Mouse (Mus musculus): ENCODE measurements around the gene Hira. TPM values are rescaled to one million over a fixed set of nuclear protein-coding genes. Genes with fewer than 3 reads are reported as not detected.
"Not testable (repeated sequence)": the region's sequence is repeated elsewhere in the genome, so short reads cannot be mapped to it uniquely, and the experiment has no call there.

Gene Hira
- polyA plus RNA-seq, 1 experiment from 2014 or later = 18.5 TPM

- Histone ChIP-seq H3K36me3 (ENCODE audit: control insufficient read depth, insufficient read depth, low read length) (no peaks in the 10 kb centered on the region), H3K9ac (ENCODE audit: low read depth, low read length) (no peak overlapping the region), H3K4me2 (ENCODE audit: low read length) (no peak overlapping the region), H3K9me3 (replicated peaks; ENCODE audit: control insufficient read depth, low read length, poor library complexity, severe bottlenecking) (no peaks in the 10 kb centered on the region), H3K27me3 (ENCODE audit: control insufficient read depth, insufficient read depth, low read depth, low read length) (no peaks in the 10 kb centered on the region), H3K27ac (ENCODE audit: low read length) (no peak overlapping the region), H3K4me1 (ENCODE audit: control insufficient read depth, insufficient read depth, low read length) (no peaks in the 10 kb centered on the region), H3K4me3 (ENCODE audit: low read depth, low read length) (no peak overlapping the region)
- 87% methylated on average over 5 of the region's 5 CpGs for WGBS
- no peak for ATAC-seq
These were observed 110.0 kb downstream of the Hira start for GRCm38 (mm10) chr16:18986860-18987259.

- not testable (repeated sequence) for H3K4me2 ChIP-seq (ENCODE audit: low read length); H3K4me1 ChIP-seq (ENCODE audit: control insufficient read depth, insufficient read depth, low read length); H3K27ac ChIP-seq (ENCODE audit: low read length); ATAC-seq; H3K9me3 ChIP-seq (replicated peaks; ENCODE audit: control insufficient read depth, low read length, poor library complexity, severe bottlenecking); H3K9ac ChIP-seq (ENCODE audit: low read depth, low read length); H3K36me3 ChIP-seq (ENCODE audit: control insufficient read depth, insufficient read depth, low read length); H3K4me3 ChIP-seq (ENCODE audit: low read depth, low read length); H3K27me3 ChIP-seq (ENCODE audit: control insufficient read depth, insufficient read depth, low read depth, low read length)
- WGBS = 42% methylated on average over 2 of the region's 2 CpGs
These were observed 126.0 kb downstream of the Hira start for GRCm38 (mm10) chr16:19002610-19003389.

DNA sequence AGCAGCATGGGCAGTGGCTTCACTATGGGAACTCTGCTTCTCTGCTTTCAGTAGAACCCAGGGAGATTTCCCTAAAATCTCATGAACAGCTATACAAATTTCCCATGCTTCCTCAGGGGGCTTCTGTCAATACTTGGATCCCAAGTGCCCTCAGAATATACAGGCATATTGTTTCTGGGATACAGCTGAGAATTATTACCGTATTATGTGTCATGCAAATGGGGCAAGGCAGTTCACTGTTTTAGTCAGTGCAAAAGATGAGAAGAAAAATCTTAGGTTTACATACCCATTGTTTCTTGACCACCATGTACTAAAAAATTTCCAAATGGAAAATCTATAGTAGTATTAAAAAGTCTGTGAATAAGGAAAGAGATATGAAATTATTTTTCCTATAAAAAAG, 126.9 kb downstream of the Hira start:
- H3K4me2 ChIP-seq (ENCODE audit: low read length) = no peak overlapping the region
- H3K9me3 ChIP-seq (replicated peaks; ENCODE audit: control insufficient read depth, low read length, poor library complexity, severe bottlenecking) = no peaks in the 10 kb centered on the region
- no peaks in the 10 kb centered on the region for H3K27me3 ChIP-seq (ENCODE audit: control insufficient read depth, insufficient read depth, low read depth, low read length)
- H3K36me3 ChIP-seq (ENCODE audit: control insufficient read depth, insufficient read depth, low read length) = no peaks in the 10 kb centered on the region
- no peak overlapping the region for H3K4me3 ChIP-seq (ENCODE audit: low read depth, low read length)
- no peaks in the 10 kb centered on the region for H3K4me1 ChIP-seq (ENCODE audit: control insufficient read depth, insufficient read depth, low read length)
- H3K27ac ChIP-seq (ENCODE audit: low read length) = no peak overlapping the region
- no peak overlapping the region for H3K9ac ChIP-seq (ENCODE audit: low read depth, low read length)
- WGBS = 86% methylated on average over 1 of the region's 1 CpGs
- no peak for ATAC-seq

GRCm38 (mm10) chr16:19005298-19005697, 128.5 kb downstream of the Hira start:
- no peak for ATAC-seq
- H3K9ac ChIP-seq (ENCODE audit: low read depth, low read length) = no peak overlapping the region
- no peaks in the 10 kb centered on the region for H3K36me3 ChIP-seq (ENCODE audit: control insufficient read depth, insufficient read depth, low read length)
- H3K4me1 ChIP-seq (ENCODE audit: control insufficient read depth, insufficient read depth, low read length) = no peaks in the 10 kb centered on the region
- no peak overlapping the region for H3K4me3 ChIP-seq (ENCODE audit: low read depth, low read length)
- H3K9me3 ChIP-seq (replicated peaks; ENCODE audit: control insufficient read depth, low read length, poor library complexity, severe bottlenecking) = no peaks in the 10 kb centered on the region
- WGBS = 75% methylated on average over 3 of the region's 3 CpGs
- no peak overlapping the region for H3K4me2 ChIP-seq (ENCODE audit: low read length)
- no peak overlapping the region for H3K27ac ChIP-seq (ENCODE audit: low read length)
- H3K27me3 ChIP-seq (ENCODE audit: control insufficient read depth, insufficient read depth, low read depth, low read length) = no peaks in the 10 kb centered on the region

GRCm38 (mm10) chr16:19006715-19007114, 129.9 kb downstream of the Hira start:
- Histone ChIP-seq H3K9ac (ENCODE audit: low read depth, low read length) (no peak overlapping the region), H3K4me1 (ENCODE audit: control insufficient read depth, insufficient read depth, low read length) (no peaks in the 10 kb centered on the region), H3K27me3 (ENCODE audit: control insufficient read depth, insufficient read depth, low read depth, low read length) (no peaks in the 10 kb centered on the region), H3K4me2 (ENCODE audit: low read length) (no peak overlapping the region), H3K9me3 (replicated peaks; ENCODE audit: control insufficient read depth, low read length, poor library complexity, severe bottlenecking) (no peaks in the 10 kb centered on the region), H3K4me3 (ENCODE audit: low read depth, low read length) (no peak overlapping the region), H3K36me3 (ENCODE audit: control insufficient read depth, insufficient read depth, low read length) (no peaks in the 10 kb centered on the region), H3K27ac (ENCODE audit: low read length) (no peak overlapping the region)
- ATAC-seq = no peak
- 68% methylated on average over 1 of the region's 1 CpGs for WGBS

DNA sequence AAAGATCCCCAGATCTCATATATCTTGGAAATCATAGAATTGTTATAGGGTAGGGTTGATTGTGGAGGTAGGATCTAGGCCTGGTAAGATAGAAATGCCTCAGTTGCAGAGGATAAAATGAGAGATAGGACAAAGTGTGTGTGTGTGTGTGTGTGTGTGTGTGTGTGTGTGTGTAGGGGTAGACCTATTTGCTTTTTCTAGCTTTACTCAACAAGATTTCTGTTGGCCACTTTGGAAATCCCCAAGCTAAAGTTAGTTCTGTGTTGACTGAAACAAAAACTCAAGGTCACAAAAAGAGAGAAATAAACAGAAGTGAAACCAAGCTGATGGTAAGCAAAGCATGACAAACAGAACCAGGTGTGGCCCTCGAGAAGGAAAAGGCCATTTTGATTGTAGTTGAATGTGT, 130.4 kb downstream of the Hira start:
- not testable (repeated sequence) for H3K36me3 ChIP-seq (ENCODE audit: control insufficient read depth, insufficient read depth, low read length); H3K27ac ChIP-seq (ENCODE audit: low read length); H3K4me1 ChIP-seq (ENCODE audit: control insufficient read depth, insufficient read depth, low read length); H3K27me3 ChIP-seq (ENCODE audit: control insufficient read depth, insufficient read depth, low read depth, low read length); H3K9me3 ChIP-seq (replicated peaks; ENCODE audit: control insufficient read depth, low read length, poor library complexity, severe bottlenecking); ATAC-seq; H3K4me3 ChIP-seq (ENCODE audit: low read depth, low read length); H3K4me2 ChIP-seq (ENCODE audit: low read length); H3K9ac ChIP-seq (ENCODE audit: low read depth, low read length)
- 62% methylated on average over 1 of the region's 1 CpGs for WGBS

GRCm38 (mm10) chr16:19010710-19011109, 133.9 kb downstream of the Hira start:
- no peaks in the 10 kb centered on the region for H3K4me1 ChIP-seq (ENCODE audit: control insufficient read depth, insufficient read depth, low read length)
- H3K4me3 ChIP-seq (ENCODE audit: low read depth, low read length) = no peak overlapping the region
- no peaks in the 10 kb centered on the region for H3K36me3 ChIP-seq (ENCODE audit: control insufficient read depth, insufficient read depth, low read length)
- H3K27me3 ChIP-seq (ENCODE audit: control insufficient read depth, insufficient read depth, low read depth, low read length) = no peaks in the 10 kb centered on the region
- 85% methylated on average over 2 of the region's 2 CpGs for WGBS
- ATAC-seq = no peak
- no peak overlapping the region for H3K9ac ChIP-seq (ENCODE audit: low read depth, low read length)
- no peak overlapping the region for H3K27ac ChIP-seq (ENCODE audit: low read length)
- H3K9me3 ChIP-seq (replicated peaks; ENCODE audit: control insufficient read depth, low read length, poor library complexity, severe bottlenecking) = no peaks in the 10 kb centered on the region
- H3K4me2 ChIP-seq (ENCODE audit: low read length) = no peak overlapping the region

DNA sequence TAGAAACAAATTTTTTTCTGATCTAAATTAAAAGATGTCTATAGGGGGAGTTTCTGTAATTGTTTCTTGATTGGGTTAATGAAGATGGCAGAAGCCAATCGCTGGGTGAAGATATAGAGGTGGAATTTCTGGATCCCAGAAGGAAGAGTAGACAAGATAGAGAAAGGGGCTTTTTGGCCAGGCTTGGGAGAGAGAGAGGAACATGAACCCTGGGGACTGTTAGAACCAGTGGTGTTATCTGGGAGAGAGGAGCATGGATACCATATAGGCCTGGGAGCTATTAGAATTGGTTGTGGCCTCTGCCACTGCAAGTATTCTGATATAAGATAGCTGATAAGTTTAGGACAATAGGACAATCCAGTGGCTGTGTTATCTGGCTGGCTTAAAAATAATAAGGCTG, 136.7 kb downstream of the Hira start:
- Histone ChIP-seq H3K9ac (ENCODE audit: low read depth, low read length) (no peak overlapping the region), H3K9me3 (replicated peaks; ENCODE audit: control insufficient read depth, low read length, poor library complexity, severe bottlenecking) (no peaks in the 10 kb centered on the region), H3K27ac (ENCODE audit: low read length) (no peak overlapping the region), H3K36me3 (ENCODE audit: control insufficient read depth, insufficient read depth, low read length) (no peaks in the 10 kb centered on the region), H3K4me3 (ENCODE audit: low read depth, low read length) (no peak overlapping the region), H3K4me2 (ENCODE audit: low read length) (no peak overlapping the region), H3K4me1 (ENCODE audit: control insufficient read depth, insufficient read depth, low read length) (no peaks in the 10 kb centered on the region), H3K27me3 (ENCODE audit: control insufficient read depth, insufficient read depth, low read depth, low read length) (no peaks in the 10 kb centered on the region)
- 84% methylated on average over 1 of the region's 1 CpGs for WGBS
- ATAC-seq = no peak

GRCm38 (mm10) chr16:19014650-19015049, 137.8 kb downstream of the Hira start:
- ATAC-seq = no peak
- Histone ChIP-seq H3K9me3 (replicated peaks; ENCODE audit: control insufficient read depth, low read length, poor library complexity, severe bottlenecking) (no peaks in the 10 kb centered on the region), H3K9ac (ENCODE audit: low read depth, low read length) (no peak overlapping the region), H3K36me3 (ENCODE audit: control insufficient read depth, insufficient read depth, low read length) (no peaks in the 10 kb centered on the region), H3K27ac (ENCODE audit: low read length) (no peak overlapping the region), H3K4me1 (ENCODE audit: control insufficient read depth, insufficient read depth, low read length) (no peaks in the 10 kb centered on the region), H3K4me2 (ENCODE audit: low read length) (no peak overlapping the region), H3K4me3 (ENCODE audit: low read depth, low read length) (no peak overlapping the region), H3K27me3 (ENCODE audit: control insufficient read depth, insufficient read depth, low read depth, low read length) (no peaks in the 10 kb centered on the region)
